Mouse (Mus musculus): ENCODE data around the gene Dpp10. TPM values are rescaled to one million over a fixed set of nuclear protein-coding genes. Genes with fewer than 3 reads are reported as not detected.

Gene Dpp10
- polyA plus RNA-seq, 1 experiment from 2014 or later: 23.7 TPM

DNA sequence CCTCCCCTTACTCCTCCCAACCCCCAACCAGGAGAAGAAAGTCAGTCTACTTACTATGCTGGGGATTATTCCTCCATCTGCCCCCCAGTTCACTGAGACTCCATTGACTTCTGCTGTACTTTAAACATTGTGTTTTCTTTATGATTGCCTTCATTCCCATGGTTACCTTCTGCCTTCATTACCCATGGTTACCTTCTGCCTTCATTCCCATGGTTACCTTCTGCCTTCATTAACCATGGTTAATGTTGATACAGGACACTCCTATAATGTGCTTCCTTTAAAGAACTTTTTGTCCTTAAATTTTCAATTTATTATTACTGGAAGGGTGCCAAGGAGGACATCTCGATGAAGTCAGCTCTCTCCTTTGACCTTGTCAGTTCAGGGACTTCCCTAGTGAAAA lies 158.1 kb downstream of the Dpp10 start:
- Histone ChIP-seq H3K9me3 (ENCODE audit: control insufficient read depth, low read length) (no peaks in the 10 kb centered on the region), H3K4me2 (ENCODE audit: low read length) (no peak overlapping the region), H3K4me1 (ENCODE audit: control insufficient read depth, insufficient read depth, low read length) (no peaks in the 10 kb centered on the region), H3K9ac (replicated peaks; ENCODE audit: low read length) (no peak overlapping the region), H3K4me3 (replicated peaks; ENCODE audit: low read depth, low read length) (no peak overlapping the region), H3K27me3 (ENCODE audit: control insufficient read depth, insufficient read depth, low read length) (no peaks in the 10 kb centered on the region), H3K27ac (replicated peaks; ENCODE audit: low read depth, low read length) (no peak overlapping the region), H3K36me3 (ENCODE audit: control insufficient read depth, insufficient read depth, low read length) (no peaks in the 10 kb centered on the region)
- 62% methylated on average over 1 of the region's 1 CpGs for WGBS
- DNase-seq (no peak), ATAC-seq (ENCODE audit: low FRiP score, low TSS enrichment) (no peak)

- H3K4me2 ChIP-seq (ENCODE audit: low read length): no peak overlapping the region
- no peak for ATAC-seq (ENCODE audit: low FRiP score, low TSS enrichment)
- whole genome bisulfite sequencing: 79% methylated on average over 3 of the region's 3 CpGs
- H3K27ac ChIP-seq (replicated peaks; ENCODE audit: low read depth, low read length): no peak overlapping the region
- no peaks in the 10 kb centered on the region for H3K4me1 ChIP-seq (ENCODE audit: control insufficient read depth, insufficient read depth, low read length)
- no peak overlapping the region for H3K9ac ChIP-seq (replicated peaks; ENCODE audit: low read length)
- H3K27me3 ChIP-seq (ENCODE audit: control insufficient read depth, insufficient read depth, low read length): no peaks in the 10 kb centered on the region
- H3K9me3 ChIP-seq (ENCODE audit: control insufficient read depth, low read length): no peaks in the 10 kb centered on the region
- H3K36me3 ChIP-seq (ENCODE audit: control insufficient read depth, insufficient read depth, low read length): no peaks in the 10 kb centered on the region
- DNase-seq: no peak
- no peak overlapping the region for H3K4me3 ChIP-seq (replicated peaks; ENCODE audit: low read depth, low read length)
Observed at GRCm38 (mm10) chr1:123846881-123847280, 198.5 kb downstream of the Dpp10 start.

GRCm38 (mm10) chr1:123801206-123801605 lies 244.2 kb downstream of the Dpp10 start:
- Histone ChIP-seq H3K27me3 (ENCODE audit: control insufficient read depth, insufficient read depth, low read length) (no peaks in the 10 kb centered on the region), H3K27ac (replicated peaks; ENCODE audit: low read depth, low read length) (no peak overlapping the region), H3K36me3 (ENCODE audit: control insufficient read depth, insufficient read depth, low read length) (no peaks in the 10 kb centered on the region), H3K4me3 (replicated peaks; ENCODE audit: low read depth, low read length) (no peak overlapping the region), H3K9ac (replicated peaks; ENCODE audit: low read length) (no peak overlapping the region), H3K4me1 (ENCODE audit: control insufficient read depth, insufficient read depth, low read length) (no peaks in the 10 kb centered on the region), H3K4me2 (ENCODE audit: low read length) (no peak overlapping the region), H3K9me3 (ENCODE audit: control insufficient read depth, low read length) (no peaks in the 10 kb centered on the region)
- no peak for DNase-seq
- no peak for ATAC-seq (ENCODE audit: low FRiP score, low TSS enrichment)
- 12% methylated on average over 1 of the region's 1 CpGs for WGBS

DNA sequence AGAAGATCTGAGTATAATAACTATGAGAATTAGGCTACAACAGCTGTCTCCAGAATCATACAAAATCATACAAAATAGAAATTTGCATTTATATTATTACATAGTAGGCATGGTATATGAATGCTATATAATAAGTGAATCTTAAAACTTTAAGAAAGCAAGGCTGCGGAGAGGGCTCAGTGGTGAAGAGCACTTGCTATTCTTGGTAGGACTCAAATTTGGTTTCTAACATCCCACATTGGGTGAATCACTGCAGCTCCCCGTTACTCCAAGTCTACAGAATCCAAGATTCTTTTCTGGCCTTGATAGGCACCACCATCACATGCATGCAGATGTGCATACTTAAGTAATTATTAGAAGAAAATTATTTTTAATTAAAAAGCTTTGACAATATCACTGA lies 279.8 kb downstream of the Dpp10 start:
- WGBS: 87% methylated on average over 2 of the region's 2 CpGs
- Histone ChIP-seq H3K4me2 (ENCODE audit: low read length) (no peak overlapping the region), H3K9ac (replicated peaks; ENCODE audit: low read length) (no peak overlapping the region), H3K27ac (replicated peaks; ENCODE audit: low read depth, low read length) (no peak overlapping the region), H3K36me3 (ENCODE audit: control insufficient read depth, insufficient read depth, low read length) (no peaks in the 10 kb centered on the region), H3K27me3 (ENCODE audit: control insufficient read depth, insufficient read depth, low read length) (no peaks in the 10 kb centered on the region), H3K9me3 (ENCODE audit: control insufficient read depth, low read length) (no peaks in the 10 kb centered on the region), H3K4me3 (replicated peaks; ENCODE audit: low read depth, low read length) (no peak overlapping the region), H3K4me1 (ENCODE audit: control insufficient read depth, insufficient read depth, low read length) (no peaks in the 10 kb centered on the region)
- DNase-seq (no peak), ATAC-seq (ENCODE audit: low FRiP score, low TSS enrichment) (no peak)

- no peaks in the 10 kb centered on the region for H3K36me3 ChIP-seq (ENCODE audit: control insufficient read depth, insufficient read depth, low read length)
- 76% methylated on average over 3 of the region's 3 CpGs for WGBS
- DNase-seq (no peak), ATAC-seq (ENCODE audit: low FRiP score, low TSS enrichment) (no peak)
- no peak overlapping the region for H3K4me2 ChIP-seq (ENCODE audit: low read length)
- no peak overlapping the region for H3K4me3 ChIP-seq (replicated peaks; ENCODE audit: low read depth, low read length)
- no peak overlapping the region for H3K27ac ChIP-seq (replicated peaks; ENCODE audit: low read depth, low read length)
- no peaks in the 10 kb centered on the region for H3K9me3 ChIP-seq (ENCODE audit: control insufficient read depth, low read length)
- no peaks in the 10 kb centered on the region for H3K4me1 ChIP-seq (ENCODE audit: control insufficient read depth, insufficient read depth, low read length)
- no peaks in the 10 kb centered on the region for H3K27me3 ChIP-seq (ENCODE audit: control insufficient read depth, insufficient read depth, low read length)
- H3K9ac ChIP-seq (replicated peaks; ENCODE audit: low read length): no peak overlapping the region
Observed at GRCm38 (mm10) chr1:123762272-123762671, 283.1 kb downstream of the Dpp10 start.

GRCm38 (mm10) chr1:123756055-123756454 lies 289.3 kb downstream of the Dpp10 start:
- Histone ChIP-seq H3K27ac (replicated peaks; ENCODE audit: low read depth, low read length) (no peak overlapping the region), H3K4me1 (ENCODE audit: control insufficient read depth, insufficient read depth, low read length) (no peaks in the 10 kb centered on the region)
- no peak for ATAC-seq (ENCODE audit: low FRiP score, low TSS enrichment)

DNA sequence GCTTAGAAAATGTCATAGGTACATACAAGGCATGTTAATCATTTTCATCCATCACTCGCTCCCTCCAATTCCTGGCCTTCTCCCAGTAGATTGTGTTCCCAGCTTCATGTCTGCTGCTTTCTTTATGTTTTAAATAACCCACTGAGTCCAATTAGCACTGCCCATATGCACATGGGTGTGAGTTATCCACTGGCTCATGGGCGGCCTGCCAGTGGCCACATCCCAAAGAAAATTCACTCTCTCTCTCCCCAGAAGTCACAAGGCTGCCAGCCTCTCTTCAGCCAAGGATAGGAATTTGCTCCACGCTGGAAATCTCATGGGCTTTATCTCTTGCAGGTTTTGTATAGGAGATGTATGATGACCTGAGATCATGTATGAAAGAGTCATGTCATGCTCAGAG lies 338.1 kb downstream of the Dpp10 start:
- Histone ChIP-seq H3K9me3 (ENCODE audit: control insufficient read depth, low read length) (no peaks in the 10 kb centered on the region), H3K4me3 (replicated peaks; ENCODE audit: low read depth, low read length) (no peak overlapping the region), H3K27ac (replicated peaks; ENCODE audit: low read depth, low read length) (no peak overlapping the region), H3K36me3 (ENCODE audit: control insufficient read depth, insufficient read depth, low read length) (no peaks in the 10 kb centered on the region), H3K4me2 (ENCODE audit: low read length) (no peak overlapping the region), H3K9ac (replicated peaks; ENCODE audit: low read length) (no peak overlapping the region), H3K4me1 (ENCODE audit: control insufficient read depth, insufficient read depth, low read length) (no peaks in the 10 kb centered on the region), H3K27me3 (ENCODE audit: control insufficient read depth, insufficient read depth, low read length) (no peaks in the 10 kb centered on the region)
- WGBS: 81% methylated on average over 3 of the region's 3 CpGs
- DNase-seq (no peak), ATAC-seq (ENCODE audit: low FRiP score, low TSS enrichment) (no peak)

More at GRCm38 (mm10) chr1:123756055-123756454, 289.3 kb downstream of the Dpp10 start:
- Histone ChIP-seq H3K4me3 (replicated peaks; ENCODE audit: low read depth, low read length) (no peak overlapping the region), H3K9me3 (ENCODE audit: control insufficient read depth, low read length) (no peaks in the 10 kb centered on the region), H3K36me3 (ENCODE audit: control insufficient read depth, insufficient read depth, low read length) (no peaks in the 10 kb centered on the region), H3K9ac (replicated peaks; ENCODE audit: low read length) (no peak overlapping the region), H3K27me3 (ENCODE audit: control insufficient read depth, insufficient read depth, low read length) (no peaks in the 10 kb centered on the region), H3K4me2 (ENCODE audit: low read length) (no peak overlapping the region)
- DNase-seq: no peak

- no peak for DNase-seq
- 76% methylated on average over 2 of the region's 2 CpGs for WGBS
- no peaks in the 10 kb centered on the region for H3K27me3 ChIP-seq (ENCODE audit: control insufficient read depth, insufficient read depth, low read length)
Observed at GRCm38 (mm10) chr1:123658409-123658808, 386.9 kb downstream of the Dpp10 start.

GRCm38 (mm10) chr1:123656607-123657006 lies 388.8 kb downstream of the Dpp10 start:
- no peak for ATAC-seq (ENCODE audit: low FRiP score, low TSS enrichment)

More at GRCm38 (mm10) chr1:123658409-123658808, 386.9 kb downstream of the Dpp10 start:
- H3K9ac ChIP-seq (replicated peaks; ENCODE audit: low read length): no peak overlapping the region
- H3K4me3 ChIP-seq (replicated peaks; ENCODE audit: low read depth, low read length): no peak overlapping the region
- H3K4me2 ChIP-seq (ENCODE audit: low read length): no peak overlapping the region
- no peak for ATAC-seq (ENCODE audit: low FRiP score, low TSS enrichment)
- H3K4me1 ChIP-seq (ENCODE audit: control insufficient read depth, insufficient read depth, low read length): no peaks in the 10 kb centered on the region
- H3K27ac ChIP-seq (replicated peaks; ENCODE audit: low read depth, low read length): no peak overlapping the region
- no peaks in the 10 kb centered on the region for H3K36me3 ChIP-seq (ENCODE audit: control insufficient read depth, insufficient read depth, low read length)
- H3K9me3 ChIP-seq (ENCODE audit: control insufficient read depth, low read length): no peaks in the 10 kb centered on the region

More at GRCm38 (mm10) chr1:123656607-123657006, 388.8 kb downstream of the Dpp10 start:
- no peaks in the 10 kb centered on the region for H3K36me3 ChIP-seq (ENCODE audit: control insufficient read depth, insufficient read depth, low read length)
- H3K9ac ChIP-seq (replicated peaks; ENCODE audit: low read length): no peak overlapping the region
- 76% methylated on average over 3 of the region's 3 CpGs for WGBS
- no peak overlapping the region for H3K4me2 ChIP-seq (ENCODE audit: low read length)
- H3K27ac ChIP-seq (replicated peaks; ENCODE audit: low read depth, low read length): no peak overlapping the region
- H3K4me1 ChIP-seq (ENCODE audit: control insufficient read depth, insufficient read depth, low read length): no peaks in the 10 kb centered on the region
- no peaks in the 10 kb centered on the region for H3K9me3 ChIP-seq (ENCODE audit: control insufficient read depth, low read length)
- H3K27me3 ChIP-seq (ENCODE audit: control insufficient read depth, insufficient read depth, low read length): no peaks in the 10 kb centered on the region
- DNase-seq: peak; percentile 18
- H3K4me3 ChIP-seq (replicated peaks; ENCODE audit: low read depth, low read length): no peak overlapping the region

Data from midbrain, embryonic 14.5 days (tissue).